Mouse (Mus musculus) heart, adult 2 months (tissue): ENCODE measurements around the gene Mgst1. TPM values are rescaled to one million over a fixed set of nuclear protein-coding genes. Genes with fewer than 3 reads are reported as not detected.

Experiments
- DNase-seq, 2 experiments: peaks; one replicate each; pipeline ENCODE4 v3.0.0; 2021
- H3K27ac ChIP-seq: fragments of 200-600 bp; 2 replicates; pipeline ENCODE4 v1.8.1; 2022
- H3K27me3 ChIP-seq: fragments of 200-500 bp; 2 replicates; pipeline ENCODE4 v1.6.1; 2012; ENCODE audit warnings: mild to moderate bottlenecking, low read length, inconsistent platforms, mixed read lengths; ENCODE audit not compliant: control insufficient read depth, insufficient read depth
- H3K36me3 ChIP-seq: fragments of 200-500 bp; 2 replicates; pipeline ENCODE4 v1.6.1; 2012; ENCODE audit warnings: low read length, inconsistent platforms; ENCODE audit not compliant: control insufficient read depth, insufficient read depth
- H3K4me1 ChIP-seq: fragments of 200-500 bp; 2 replicates; pipeline ENCODE4 v1.6.1; 2011; ENCODE audit warnings: low read length; ENCODE audit not compliant: control insufficient read depth, insufficient read depth
- H3K4me3 ChIP-seq: fragments of 200-600 bp; 2 replicates; pipeline ENCODE4 v1.8.1; 2022
- H3K79me2 ChIP-seq: fragments of 200-500 bp; replicated peaks from 2 replicates; pipeline ENCODE4 v1.6.1; 2012; ENCODE audit warnings: mild to moderate bottlenecking, inconsistent platforms, low read length, moderate library complexity, mixed read lengths; ENCODE audit not compliant: control insufficient read depth, insufficient read depth
- H3K9ac ChIP-seq: fragments of 200-500 bp; 2 replicates; pipeline ENCODE4 v1.6.1; 2012; ENCODE audit warnings: low read depth, mild to moderate bottlenecking, control low read depth, inconsistent platforms, low read length, mixed read lengths
- CTCF ChIP-seq: fragments of 200-600 bp; IDR thresholded peaks from 2 replicates; pipeline ENCODE4 v1.8.1; 2022; ENCODE audit warnings: antibody characterized with exemption, mild to moderate bottlenecking, moderate library complexity
- EP300 ChIP-seq: fragments of 200-500 bp; IDR thresholded peaks from 2 replicates; pipeline ENCODE4 v1.6.1; 2011; ENCODE audit warnings: low read depth, low read length, control low read depth; ENCODE audit not compliant: insufficient read depth
- POLR2A ChIP-seq: fragments of 200-500 bp; IDR thresholded peaks from 2 replicates; pipeline ENCODE4 v1.6.1; 2011; ENCODE audit warnings: mild to moderate bottlenecking, low read depth, low read length, control low read depth; ENCODE audit not compliant: insufficient read depth
- WGBS: fragments of 180-500 bp; shearing (Covaris S2); methylation state at CpG from one replicate; pipeline ENCODE4 v1.1.7; 2018; 5-methylcytosine and 5-hydroxymethylcytosine counted together
- intact Hi-C: fragments of 180-260 bp; cut with DNase I; formaldehyde crosslinking; loops from one replicate; pipeline ENCODE4 v1.15.1; 2025
- long read RNA-seq: library from polyadenylated mRNA; stranded (forward); transcript quantifications from one replicate; pipeline ENCODE4 v2.0.0, GENCODE M21; 2021
- polyA plus RNA-seq: library from polyadenylated mRNA; depleted of rRNA; stranded (reverse); fragments of >200 nt; gene quantifications from 2 replicates; pipeline ENCODE4 v1.2.3, GENCODE M21; 2012; rRNA removed
- total RNA-seq, 2 experiments: library from RNA; stranded (reverse); gene quantifications; 2 replicates each; pipeline ENCODE4 v1.2.3; 2021

Mgst1 gene
- total RNA-seq (100 to 1,000 TPM; 104 to 144 TPM), polyA plus RNA-seq (120 and 127 TPM in 2 replicates)
- long read RNA-seq, transcript Mgst1-201 (4 exons, 1,167 nt), result major isoform, 55 of 58 reads
- long read RNA-seq, partial matches to known transcripts, result 1 of 58 reads
- long read RNA-seq, other reads (novel, unspliced or antisense), result 0 of 58 reads

DNA sequence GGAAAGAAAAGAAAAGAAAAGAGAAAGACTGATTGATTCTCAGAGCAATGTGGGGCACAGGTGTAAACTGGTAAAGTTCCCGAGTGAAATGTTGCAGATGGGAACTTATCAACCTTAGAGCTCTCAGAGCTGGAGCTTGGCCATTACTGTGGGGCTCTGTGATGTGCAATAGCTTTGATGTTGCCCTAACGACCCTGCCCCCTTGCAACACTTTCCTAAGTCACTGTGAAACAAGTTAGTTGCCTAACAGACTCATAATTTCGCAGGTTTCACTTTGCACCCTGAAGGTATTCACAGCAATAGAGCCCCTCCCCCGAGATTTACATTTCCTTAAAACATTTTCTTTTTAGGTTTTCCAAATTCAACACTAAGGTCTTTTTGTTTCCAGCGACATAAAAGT is at the start of gene Mgst1:
Gene Mgst1, plus strand, starts transcription at position 387 of the 400 bp plus-strand sequence.
- Histone ChIP-seq H3K27me3 (no peaks in the 10 kb centered on the region), H3K9ac (peak within 1 kb of the TSS; percentile 74), H3K27ac (peak within 1 kb of the TSS; percentile 65), H3K79me2 (no peaks in the 10 kb centered on the region; the same call in 1 of the 2 replicates), H3K4me1 (peaks cover 8% of the 10 kb centered on the region), H3K4me3 (peak within 1 kb of the TSS; percentile 37), H3K36me3 (no peaks in the 10 kb centered on the region; the same call in 1 of the 2 replicates)
- under 1% methylated on average over 5 of the region's 5 CpGs for WGBS
- TF ChIP-seq POLR2A, result no peak
- TF ChIP-seq EP300, result no peak
- TF ChIP-seq CTCF, result no peak
- no peak for DNase-seq
- intact Hi-C loops, result loop anchor here (5.0 kb wide), 1 partner anchor 83 kb away; no protein-coding TSS in a partner anchor

DNA sequence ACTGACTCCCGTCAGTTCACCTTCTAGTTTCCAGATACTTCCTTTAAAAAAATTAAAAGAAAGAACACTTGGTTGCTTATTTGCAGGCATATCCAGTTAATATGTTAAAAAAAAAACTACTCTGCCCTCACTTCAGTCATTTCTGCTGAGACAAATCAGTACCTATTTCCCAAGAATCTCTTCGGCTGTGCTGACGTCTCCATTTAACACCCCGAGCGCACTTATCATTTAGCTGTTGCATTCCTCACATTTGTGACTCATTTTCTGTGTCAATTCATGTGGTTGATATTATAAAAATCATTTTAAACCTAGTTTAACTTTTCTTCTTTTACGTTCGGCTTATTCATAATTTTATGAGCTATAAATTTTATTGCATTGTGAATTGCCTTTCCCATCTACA is 47.7 kb upstream of the Mgst1 start:
- no peak for DNase-seq
- H3K4me3 ChIP-seq, result no peak overlapping the region
- H3K36me3 ChIP-seq, result no peaks in the 10 kb centered on the region
- H3K79me2 ChIP-seq, result no peaks in the 10 kb centered on the region
- no peaks in the 10 kb centered on the region for H3K4me1 ChIP-seq
- 76% methylated on average over 7 of the region's 7 CpGs for WGBS
- H3K9ac ChIP-seq, result no peak overlapping the region
- intact Hi-C loops, result no loop called here
- no peak for TF ChIP-seq CTCF
- TF ChIP-seq EP300, result no peak
- no peak for TF ChIP-seq POLR2A
- no peaks in the 10 kb centered on the region for H3K27me3 ChIP-seq
- H3K27ac ChIP-seq, result no peak overlapping the region

- Histone ChIP-seq H3K4me3 (no peak overlapping the region), H3K27ac (no peak overlapping the region), H3K27me3 (no peaks in the 10 kb centered on the region), H3K36me3 (no peaks in the 10 kb centered on the region), H3K79me2 (no peaks in the 10 kb centered on the region), H3K4me1 (no peaks in the 10 kb centered on the region), H3K9ac (no peak overlapping the region)
- intact Hi-C loops, result no loop called here
- no peak for TF ChIP-seq POLR2A
- TF ChIP-seq EP300, result no peak
- TF ChIP-seq CTCF, result no peak
- no peak for DNase-seq
- WGBS, result 69% methylated on average over 3 of the region's 3 CpGs
Measured at GRCm38 (mm10) chr6:138095060-138095459, 45.1 kb upstream of the Mgst1 start.

DNA sequence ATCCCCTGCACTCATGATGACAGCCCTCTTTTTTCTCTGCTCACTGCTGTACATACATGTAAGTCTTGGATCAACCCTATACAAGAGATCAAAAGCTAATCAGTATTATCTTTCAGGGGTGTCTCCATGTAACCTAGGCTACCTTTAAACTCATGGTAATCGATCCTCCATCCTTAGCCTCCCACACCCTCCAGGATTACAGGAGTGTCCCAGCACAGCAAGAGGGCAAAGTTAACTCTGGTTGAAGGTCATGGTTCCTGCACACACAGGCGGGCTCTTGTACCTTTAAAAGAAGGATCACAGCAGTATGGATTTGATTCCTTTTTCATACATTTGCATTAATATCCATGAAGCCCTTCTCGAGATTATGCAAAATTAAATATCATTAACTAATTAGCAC is 40.5 kb upstream of the Mgst1 start:
- WGBS, result 62% methylated on average over 3 of the region's 3 CpGs
- Histone ChIP-seq H3K9ac (no peak overlapping the region), H3K36me3 (no peaks in the 10 kb centered on the region), H3K27ac (no peak overlapping the region), H3K4me1 (no peaks in the 10 kb centered on the region), H3K4me3 (no peak overlapping the region), H3K79me2 (no peaks in the 10 kb centered on the region), H3K27me3 (no peaks in the 10 kb centered on the region)
- TF ChIP-seq CTCF (no peak), EP300 (no peak), POLR2A (no peak)
- no peak for DNase-seq
- intact Hi-C loops, result no loop called here

DNA sequence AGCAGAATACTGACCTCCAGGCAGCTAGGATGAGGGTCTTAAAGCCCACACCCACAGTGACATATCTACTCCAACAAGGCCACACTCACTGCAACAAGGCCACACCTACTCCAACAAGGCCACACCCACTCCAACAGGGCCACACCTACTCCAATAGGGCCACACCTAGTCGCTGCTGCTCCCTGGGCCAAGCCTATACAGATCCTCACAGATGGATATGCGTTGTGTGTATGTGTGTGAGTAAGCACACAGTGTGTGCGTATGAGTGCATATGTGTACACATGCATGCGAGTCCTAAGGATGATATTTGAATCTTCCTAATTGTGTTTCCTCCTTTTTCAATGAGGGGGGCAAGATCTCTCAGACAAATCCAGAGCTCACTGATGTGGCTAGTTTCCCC is 38.3 kb upstream of the Mgst1 start:
- DNase-seq, result no peak
- H3K4me3 ChIP-seq, result no peak overlapping the region
- no peak overlapping the region for H3K27ac ChIP-seq
- no peaks in the 10 kb centered on the region for H3K27me3 ChIP-seq
- no peak for TF ChIP-seq CTCF
- TF ChIP-seq EP300, result no peak
- TF ChIP-seq POLR2A, result no peak
- no peaks in the 10 kb centered on the region for H3K36me3 ChIP-seq
- no peaks in the 10 kb centered on the region for H3K4me1 ChIP-seq
- H3K9ac ChIP-seq, result no peak overlapping the region
- intact Hi-C loops, result no loop called here
- 82% methylated on average over 4 of the region's 4 CpGs for WGBS
- no peaks in the 10 kb centered on the region for H3K79me2 ChIP-seq

GRCm38 (mm10) chr6:138102940-138103339 is 37.2 kb upstream of the Mgst1 start:
- intact Hi-C loops, result no loop called here
- Histone ChIP-seq H3K4me3 (no peak overlapping the region), H3K36me3 (no peaks in the 10 kb centered on the region), H3K27ac (no peak overlapping the region), H3K79me2 (no peaks in the 10 kb centered on the region), H3K4me1 (no peaks in the 10 kb centered on the region), H3K9ac (no peak overlapping the region), H3K27me3 (no peaks in the 10 kb centered on the region)
- TF ChIP-seq EP300, result no peak
- no peak for TF ChIP-seq POLR2A
- no peak for TF ChIP-seq CTCF
- no peak for DNase-seq
- WGBS, result 64% methylated on average over 7 of the region's 7 CpGs
